Mouse (Mus musculus) A20 (cell line): ENCODE results near the gene Sec14l5.

Source experiments
- DNase-seq: peaks from one replicate; pipeline ENCODE4 v3.0.0-alpha.2; 2011; ENCODE audit warnings: low read depth, low spot score

Gene Sec14l5

GRCm38 (mm10) chr16:5153299-5154026 lies 6.6 kb downstream of the Sec14l5 start:
- no peak for DNase-seq

GRCm38 (mm10) chr16:5155014-5155413 lies 8.1 kb downstream of the Sec14l5 start:
- no peak for DNase-seq

- DNase-seq = no peak
Observed at GRCm38 (mm10) chr16:5156495-5156894, 9.6 kb downstream of the Sec14l5 start.

GRCm38 (mm10) chr16:5157113-5157512 lies 10.2 kb downstream of the Sec14l5 start:
- no peak for DNase-seq

- DNase-seq = no peak
Observed at GRCm38 (mm10) chr16:5159248-5159647, 12.3 kb downstream of the Sec14l5 start.

GRCm38 (mm10) chr16:5164327-5164726 lies 17.4 kb downstream of the Sec14l5 start:
- peak; percentile 72 for DNase-seq

- DNase-seq = no peak
Observed at GRCm38 (mm10) chr16:5168038-5168437, 21.1 kb downstream of the Sec14l5 start.

- no peak for DNase-seq
Observed at GRCm38 (mm10) chr16:5168829-5169228, 21.9 kb downstream of the Sec14l5 start.

GRCm38 (mm10) chr16:5172636-5173035 lies 25.7 kb downstream of the Sec14l5 start:
- no peak for DNase-seq

GRCm38 (mm10) chr16:5183310-5183975 lies 36.5 kb downstream of the Sec14l5 start:
- no peak for DNase-seq

GRCm38 (mm10) chr16:5184101-5184500 lies 37.2 kb downstream of the Sec14l5 start:
- no peak for DNase-seq

- no peak for DNase-seq
Observed at GRCm38 (mm10) chr16:5184956-5185355, 38.0 kb downstream of the Sec14l5 start.

- no peak for DNase-seq
Observed at GRCm38 (mm10) chr16:5185691-5186090, 38.8 kb downstream of the Sec14l5 start.

GRCm38 (mm10) chr16:5186234-5186633 lies 39.3 kb downstream of the Sec14l5 start:
- DNase-seq = no peak

GRCm38 (mm10) chr16:5195080-5195479 lies 48.2 kb downstream of the Sec14l5 start:
- DNase-seq = peak; percentile 67

GRCm38 (mm10) chr16:5202681-5203080 lies 55.8 kb downstream of the Sec14l5 start:
- DNase-seq = peak; percentile 64

GRCm38 (mm10) chr16:5203200-5203599 lies 56.3 kb downstream of the Sec14l5 start:
- DNase-seq = peak; percentile 57

GRCm38 (mm10) chr16:5203668-5204433 lies 56.9 kb downstream of the Sec14l5 start, which contains the start of gene Nagpa:
Gene Nagpa (minus strand): TSS chr16:5204012.
- DNase-seq = peak; percentile 92

- no peak for DNase-seq
Observed at GRCm38 (mm10) chr16:5205431-5205970, 58.6 kb downstream of the Sec14l5 start.

GRCm38 (mm10) chr16:5206051-5206450 lies 59.1 kb downstream of the Sec14l5 start:
- no peak for DNase-seq

- DNase-seq = peak; percentile 43
Observed at GRCm38 (mm10) chr16:5210365-5210764, 63.5 kb downstream of the Sec14l5 start.

- no peak for DNase-seq
Observed at GRCm38 (mm10) chr16:5212150-5212549, 65.2 kb downstream of the Sec14l5 start.
